Comparison of ENCODE assay signal across 8 mouse cellular contexts in the genomic region with DNA sequence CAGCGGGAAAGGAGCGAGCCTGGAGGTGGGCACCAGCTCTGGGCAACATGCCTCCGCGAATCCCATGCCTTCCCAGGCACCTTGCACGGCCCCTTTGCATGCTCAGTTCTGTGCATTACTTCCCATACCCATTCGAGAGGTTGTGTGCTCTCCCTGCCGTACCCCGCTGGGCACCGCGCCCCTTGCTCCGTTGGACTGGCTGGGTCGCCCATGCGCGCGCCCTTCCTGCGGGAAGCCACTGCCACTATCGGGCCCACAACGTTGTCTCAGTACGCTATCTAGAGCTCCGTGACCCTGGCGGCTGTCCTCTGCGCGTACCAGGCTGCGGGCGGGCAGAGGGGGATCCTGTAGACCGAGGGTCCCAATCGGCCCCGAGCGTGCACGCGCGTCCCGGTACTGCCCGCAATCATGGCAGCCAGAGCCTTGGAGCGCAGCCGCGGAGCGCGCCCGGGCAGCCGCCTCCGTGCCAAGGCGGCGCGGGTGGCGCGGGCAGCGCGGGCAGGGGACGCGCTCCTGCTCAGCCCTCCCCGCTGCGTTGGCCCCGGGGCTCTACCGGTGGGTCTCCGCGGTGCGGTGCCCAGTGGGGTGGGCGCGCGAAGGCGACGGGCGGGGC.
DNase-seq lines count a peak whose midpoint lies in the region; ATAC-seq and TF ChIP-seq lines count a peak whose summit lies in the region.

No protein-coding gene starts in this region.

- peak overlapping the region; percentile 56 for H3K4me3 ChIP-seq in bone marrow, adult 2 months (replicated peaks; ENCODE audit: control insufficient read depth, low read depth, low read length)
- peak overlapping the region; percentile 98 for H3K4me3 ChIP-seq in forebrain, embryonic 13.5 days
- H3K4me3 ChIP-seq in lung, embryonic 16.5 days (ENCODE audit: low read length): peak overlapping the region; percentile 98
- peak overlapping the region; percentile 93 for H3K4me3 ChIP-seq in olfactory bulb, adult 2 months (ENCODE audit: insufficient read depth, low read depth, low read length)

- H3K4me2 ChIP-seq in forebrain, embryonic 13.5 days: peak overlapping the region; percentile 71
- H3K4me2 ChIP-seq in lung, embryonic 16.5 days (ENCODE audit: low read depth, low read length): peak overlapping the region; percentile 86

- peak; percentile 26 for DNase-seq in ES-CJ7 (ENCODE audit: low read depth, low spot score)
- DNase-seq in heart, postnatal 14 days: peak; percentile 75 to 84
- peak; percentile 76 for DNase-seq in layer of hippocampus, adult 9-11 months
- no peak for DNase-seq in ovary, adult 18-20 months (ENCODE audit: low spot score)

- no peak for TF ChIP-seq CTCF in bone marrow, adult 2 months (IDR thresholded peaks at IDR 0.05; ENCODE audit: control insufficient read depth, insufficient read depth, low read length)
- no peak for TF ChIP-seq CTCF in olfactory bulb, adult 2 months (IDR thresholded peaks at IDR 0.05; ENCODE audit: insufficient read depth, low read depth, low read length)

- ATAC-seq in forebrain, embryonic 13.5 days: peak; percentile 72
- peak; percentile 62 for ATAC-seq in lung, embryonic 16.5 days (ENCODE audit: low read depth)

- peaks cover 12% of the 10 kb centered on the region for H3K36me3 ChIP-seq in forebrain, embryonic 13.5 days (ENCODE audit: poor library complexity, severe bottlenecking)
- H3K36me3 ChIP-seq in lung, embryonic 16.5 days (ENCODE audit: control insufficient read depth, insufficient read depth, low read length): peaks cover 5% of the 10 kb centered on the region; the same call in 1 of the 2 replicates

- WGBS in bone marrow, adult 2 months: 2% methylated on average over 63 of the region's 64 CpGs
- WGBS in forebrain, embryonic 13.5 days: 1% methylated on average over 54 of the region's 64 CpGs
- WGBS in lung, embryonic 16.5 days: under 1% methylated on average over 34 of the region's 64 CpGs
- 1% methylated on average over 64 of the region's 64 CpGs for WGBS in olfactory bulb, adult 2 months

- H3K9me3 ChIP-seq in forebrain, embryonic 13.5 days (replicated peaks): no peaks in the 10 kb centered on the region
- no peaks in the 10 kb centered on the region for H3K9me3 ChIP-seq in lung, embryonic 16.5 days (ENCODE audit: control insufficient read depth, low read length)

- no peak; the same call in 1 of the 2 replicates for TF ChIP-seq POLR2A in bone marrow, adult 2 months (IDR thresholded peaks at IDR 0.05; ENCODE audit: borderline replicate concordance, control insufficient read depth, low read depth, low read length)
- TF ChIP-seq POLR2A in olfactory bulb, adult 2 months (IDR thresholded peaks at IDR 0.05; ENCODE audit: insufficient read depth, low read depth, low read length): peak; percentile 67; the same call in 1 of the 2 replicates

- peak overlapping the region; percentile 76 for H3K27ac ChIP-seq in bone marrow, adult 2 months (ENCODE audit: control insufficient read depth, insufficient read depth, low read depth, low read length, poor library complexity)
- peak overlapping the region; percentile 99 for H3K27ac ChIP-seq in forebrain, embryonic 13.5 days
- H3K27ac ChIP-seq in lung, embryonic 16.5 days (ENCODE audit: low read length): peak overlapping the region; percentile 100
- peak overlapping the region; percentile 100 for H3K27ac ChIP-seq in olfactory bulb, adult 2 months (ENCODE audit: insufficient read depth, low read depth, low read length)

- H3K27me3 ChIP-seq in forebrain, embryonic 13.5 days: peaks cover 35% of the 10 kb centered on the region
- no peaks in the 10 kb centered on the region for H3K27me3 ChIP-seq in lung, embryonic 16.5 days (ENCODE audit: control insufficient read depth, insufficient read depth, low read depth, low read length)

- peak overlapping the region; percentile 100 for H3K9ac ChIP-seq in forebrain, embryonic 13.5 days
- H3K9ac ChIP-seq in lung, embryonic 16.5 days (ENCODE audit: low read length): peak overlapping the region; percentile 100

- no peaks in the 10 kb centered on the region for H3K4me1 ChIP-seq in bone marrow, adult 2 months (ENCODE audit: control insufficient read depth, insufficient read depth, low read length)
- H3K4me1 ChIP-seq in forebrain, embryonic 13.5 days: peaks cover 62% of the 10 kb centered on the region
- peaks cover 35% of the 10 kb centered on the region for H3K4me1 ChIP-seq in lung, embryonic 16.5 days (replicated peaks; ENCODE audit: control insufficient read depth, insufficient read depth, low read length)
- peaks cover 12% of the 10 kb centered on the region for H3K4me1 ChIP-seq in olfactory bulb, adult 2 months (ENCODE audit: control insufficient read depth, insufficient read depth, low read length)

- intact Hi-C loops in heart, postnatal 14 days (cut with DNase I): loop anchor here (2.0 kb wide), 1 partner anchor 15 kb away; no protein-coding TSS in a partner anchor
